Mouse (Mus musculus): ENCODE results near the gene Als2.

The Als2 gene

DNA sequence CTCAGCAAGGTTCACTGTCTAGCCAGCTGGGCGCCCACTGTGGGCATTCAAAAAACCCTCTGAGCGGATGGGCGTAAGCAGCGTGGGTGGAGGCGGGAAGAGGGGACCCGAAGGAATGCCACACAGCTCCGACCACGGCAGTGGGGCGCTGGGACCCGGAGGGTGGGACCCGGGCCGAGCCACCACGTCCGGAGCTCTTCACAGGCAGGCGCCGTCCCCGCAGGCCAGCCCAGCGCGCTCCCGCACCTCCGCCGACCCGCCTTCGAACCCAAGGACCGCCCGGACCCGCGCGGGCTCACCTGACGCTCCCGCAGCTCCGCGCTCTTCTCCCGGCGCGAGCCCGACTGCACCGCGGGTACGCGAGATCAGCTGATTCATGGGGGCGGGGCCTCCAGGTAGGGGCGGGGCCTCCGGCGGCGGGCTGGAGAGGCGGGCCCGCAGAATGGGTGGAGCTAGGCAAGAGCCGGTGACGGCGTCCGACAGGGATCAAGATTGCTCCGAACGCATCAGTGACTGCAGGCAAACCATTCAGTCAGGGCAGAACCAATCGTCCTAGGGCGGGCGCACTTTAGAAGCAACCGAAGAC lies at the start of gene Als2:
TSS of gene Als2 (minus strand) at position 376 of the 586 bp plus-strand sequence.
- DNase-seq: peak; percentile 100

GRCm38 (mm10) chr1:59286316-59286850 lies 49.4 kb upstream of the Als2 start:
- DNase-seq: peak; percentile 81

DNA sequence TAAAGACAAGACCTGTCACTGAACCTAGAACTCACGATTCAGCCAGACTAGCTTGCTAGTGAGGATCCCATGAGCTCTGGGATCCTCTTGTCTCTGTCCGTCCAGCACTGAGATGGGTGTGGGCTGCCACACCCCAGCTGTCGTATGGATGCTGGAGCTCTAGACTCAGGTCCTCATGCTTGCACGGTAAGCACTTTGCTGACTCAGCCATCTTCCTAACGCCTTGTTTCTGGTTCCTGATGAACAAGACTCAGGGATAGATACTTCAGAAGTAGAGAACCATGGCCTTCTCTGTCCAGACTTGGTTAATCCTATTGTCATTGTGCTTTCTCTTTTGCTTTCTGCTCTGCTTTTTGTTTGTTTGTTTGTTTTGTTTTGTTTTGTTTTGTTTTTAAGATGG lies 48.8 kb upstream of the Als2 start:
- DNase-seq: peak; percentile 65

GRCm38 (mm10) chr1:59272189-59272588 lies 35.2 kb upstream of the Als2 start:
- peak; percentile 53 for DNase-seq

DNA sequence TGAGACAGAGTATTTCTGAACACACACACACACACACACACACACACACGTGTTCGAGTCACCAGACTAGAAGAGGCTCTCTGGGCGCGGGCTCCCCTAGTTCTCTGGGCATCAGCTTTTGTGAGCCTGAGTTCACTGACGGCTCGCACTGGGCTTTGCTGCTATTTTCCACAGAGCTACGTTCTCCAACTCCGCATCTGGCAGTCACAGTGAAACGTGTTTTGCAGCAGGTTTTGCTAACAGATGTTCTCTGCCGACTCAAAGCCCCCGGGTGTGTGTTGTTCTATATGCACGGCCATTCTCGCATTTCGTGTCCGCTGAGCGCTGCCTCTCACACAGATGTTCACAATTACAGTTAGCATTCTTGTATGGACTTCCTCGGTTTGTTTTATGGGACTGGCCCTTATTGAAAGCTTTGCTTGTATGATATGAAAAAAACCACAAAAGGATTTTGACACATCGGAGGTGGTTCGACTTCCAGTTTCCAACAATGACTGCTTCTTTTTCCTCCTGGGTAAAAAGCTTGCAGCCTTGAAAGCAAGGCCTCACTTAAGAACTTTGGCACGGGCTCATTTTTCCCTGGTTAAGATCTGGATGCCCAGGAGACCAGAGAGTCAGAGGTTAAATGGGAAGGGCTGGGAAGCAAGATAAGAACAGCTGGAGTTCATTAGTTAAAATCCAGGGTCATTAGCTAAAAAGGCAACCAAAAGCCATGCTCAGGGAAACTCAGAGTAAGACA lies 33.1 kb upstream of the Als2 start:
- peak; percentile 92 for DNase-seq

GRCm38 (mm10) chr1:59269466-59269865 lies 32.4 kb upstream of the Als2 start:
- DNase-seq: peak; percentile 5

GRCm38 (mm10) chr1:59268931-59269330 lies 31.9 kb upstream of the Als2 start:
- DNase-seq: peak; percentile 50

DNA sequence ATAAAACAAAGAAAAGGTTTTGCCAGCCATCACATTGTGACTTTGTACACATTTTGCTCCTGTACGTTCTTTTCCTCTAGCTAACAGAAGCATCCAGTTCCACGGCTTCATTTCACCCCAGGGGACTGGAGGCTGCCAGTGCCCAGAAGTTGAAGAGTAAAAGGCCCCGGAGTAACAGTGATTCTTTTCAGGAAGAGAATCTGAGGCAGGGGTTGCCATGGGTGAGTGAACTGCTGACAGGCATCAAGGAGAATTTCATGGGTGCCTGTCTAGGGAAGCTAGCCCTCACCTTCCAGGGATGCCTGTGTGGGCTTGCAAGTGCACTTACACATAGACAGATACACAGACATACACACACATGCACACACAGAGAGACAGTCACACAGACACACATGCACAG lies 20.7 kb upstream of the Als2 start:
- peak; percentile 36 for DNase-seq

- peak; percentile 80 for DNase-seq
These were observed 19.8 kb upstream of the Als2 start, which contains the start of gene Cdk15 for GRCm38 (mm10) chr1:59256751-59257231. TSS of gene Cdk15 (plus strand) at chr1:59256906.

DNA sequence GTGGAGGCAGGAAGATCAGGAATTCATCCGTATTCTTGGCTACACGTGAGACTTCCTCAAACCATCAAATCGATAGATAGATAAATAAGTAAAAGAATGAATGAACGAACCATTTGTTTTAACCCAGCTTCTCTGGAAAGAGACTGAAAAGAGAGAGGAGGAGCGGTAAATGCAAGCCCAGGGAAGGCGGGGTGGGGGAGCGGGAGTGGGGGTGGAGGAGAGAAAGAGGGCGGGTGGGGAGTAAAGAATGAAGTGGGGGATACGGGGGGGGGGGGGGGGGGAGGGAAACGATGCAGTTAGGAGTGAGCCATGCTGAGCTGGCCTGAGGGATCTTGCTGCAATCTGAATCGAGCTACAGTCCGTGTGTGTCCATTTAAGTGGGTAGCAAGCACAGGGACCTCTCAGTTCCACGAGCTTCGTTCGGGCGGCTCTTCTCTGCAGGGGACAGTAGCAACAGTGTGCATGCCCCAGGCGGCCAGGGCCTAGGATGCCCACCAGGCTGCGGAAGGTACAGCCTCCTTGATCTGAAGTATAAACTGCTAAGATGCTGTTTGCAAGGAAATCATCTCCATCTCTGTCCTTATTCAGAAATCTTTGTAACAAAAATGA lies 16.4 kb upstream of the Als2 start:
- DNase-seq: peak; percentile 61

DNA sequence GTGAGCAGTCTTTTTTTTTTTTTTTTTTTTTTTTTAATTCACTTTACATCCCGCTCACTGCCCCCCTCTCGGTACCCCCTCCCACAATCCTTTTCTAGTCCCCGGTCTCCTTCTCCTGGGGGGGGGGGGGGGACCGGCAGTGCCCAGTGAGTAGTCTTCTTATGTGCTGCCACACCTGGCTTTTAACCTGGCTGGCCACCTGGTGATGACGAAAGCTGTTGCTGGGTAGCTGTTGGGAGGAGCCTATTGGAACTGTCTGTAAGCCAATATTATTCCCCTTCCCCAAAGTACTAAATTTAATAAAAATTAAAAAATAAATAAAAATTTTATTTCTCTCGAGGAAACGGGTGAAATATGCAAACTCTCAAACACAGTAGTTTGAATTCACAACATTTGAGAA lies 15.7 kb upstream of the Als2 start:
- peak; percentile 27 for DNase-seq

DNA sequence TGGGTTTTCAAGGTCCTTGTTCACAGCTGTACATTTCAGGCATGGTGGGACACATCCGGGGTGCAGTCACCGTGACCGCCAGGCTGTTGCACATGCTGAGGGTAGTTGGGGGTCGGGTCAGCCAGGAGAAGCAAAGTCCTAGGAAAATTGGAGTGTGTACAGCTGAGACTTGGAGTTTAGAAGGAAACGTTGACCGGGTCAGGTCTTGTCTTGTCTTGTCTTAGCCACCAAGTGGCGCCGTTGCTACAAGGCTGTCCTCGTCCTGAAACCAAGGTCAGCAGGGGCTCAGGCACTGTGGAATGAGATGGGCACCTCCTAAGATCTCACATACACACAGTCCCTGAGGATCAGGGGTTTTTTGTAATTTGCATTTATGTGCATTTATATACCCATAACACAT lies 10.6 kb upstream of the Als2 start:
- peak; percentile 87 for DNase-seq

GRCm38 (mm10) chr1:59243770-59244169 lies 6.7 kb upstream of the Als2 start:
- DNase-seq: peak; percentile 3

- DNase-seq: peak; percentile 95
These were observed 682 bp upstream of the Als2 start for GRCm38 (mm10) chr1:59237614-59238211.

DNA sequence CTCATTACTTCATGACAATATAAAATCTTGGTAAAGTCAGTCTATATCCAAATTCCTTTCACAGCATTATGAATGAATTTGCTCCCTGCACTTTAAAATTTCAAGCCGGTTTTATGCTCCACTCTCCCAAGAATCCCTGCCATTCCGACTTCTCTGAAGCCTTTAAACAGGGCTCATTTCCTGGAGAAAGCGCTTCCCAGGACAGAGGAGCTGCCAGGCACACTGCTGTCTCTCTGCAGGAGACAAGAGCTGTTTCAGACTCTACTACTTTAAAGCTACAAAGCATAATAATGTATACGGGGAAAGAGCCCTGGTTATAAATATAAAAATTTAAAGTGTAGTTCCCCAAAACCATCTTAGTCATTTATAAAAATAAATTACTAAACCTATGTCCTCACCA lies 7.8 kb downstream of the Als2 start:
- no peak for DNase-seq

- no peak for DNase-seq
These were observed 8.5 kb downstream of the Als2 start for GRCm38 (mm10) chr1:59228552-59228951.

GRCm38 (mm10) chr1:59222101-59222825 lies 14.8 kb downstream of the Als2 start:
- DNase-seq: peak; percentile 39

DNA sequence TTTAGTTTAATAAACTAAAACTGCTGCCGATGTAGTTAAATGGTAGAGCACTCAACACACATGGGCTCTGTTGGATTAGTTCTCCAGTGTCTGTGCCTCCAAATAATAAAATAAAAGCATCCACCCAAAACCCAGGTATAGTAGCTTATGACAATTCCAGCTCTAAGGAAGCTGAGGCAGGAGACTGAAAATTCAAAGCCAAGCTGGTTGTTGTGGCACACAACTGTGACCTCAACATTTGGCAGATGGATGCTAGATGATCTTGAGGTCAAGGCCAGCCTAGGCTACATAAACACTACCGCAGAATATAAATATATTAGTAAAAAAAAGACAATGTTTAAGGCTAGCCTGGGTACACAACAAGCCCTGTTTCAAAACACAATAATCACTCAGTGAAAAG lies 15.4 kb downstream of the Als2 start:
- DNase-seq: no peak

DNA sequence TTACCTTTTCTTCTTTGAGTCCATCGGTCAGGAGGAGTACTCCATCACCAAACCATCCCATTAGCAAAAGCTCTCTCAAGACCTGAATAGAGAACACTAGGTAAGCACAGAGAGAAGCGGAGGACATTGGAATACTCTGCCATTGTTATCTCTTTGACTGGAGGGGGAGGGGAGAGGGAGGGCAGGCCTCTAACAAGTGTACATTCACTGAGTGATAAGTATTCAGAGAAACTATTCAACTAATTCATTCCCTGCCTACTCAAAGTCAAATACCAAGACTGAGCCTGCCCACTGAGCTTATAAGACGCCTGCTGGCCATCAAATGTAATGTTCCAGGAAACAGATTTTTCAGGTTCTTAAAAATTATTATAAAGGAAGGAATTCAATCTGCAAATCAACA lies 16.7 kb downstream of the Als2 start:
- no peak for DNase-seq

GRCm38 (mm10) chr1:59215446-59215845 lies 21.6 kb downstream of the Als2 start:
- peak; percentile 64 for DNase-seq

- DNase-seq: no peak
These were observed 24.1 kb downstream of the Als2 start for GRCm38 (mm10) chr1:59212951-59213350.

- peak; percentile 66 for DNase-seq
These were observed 24.8 kb downstream of the Als2 start for GRCm38 (mm10) chr1:59212076-59212779.
